Mouse (Mus musculus): Measurements from ENCODE around the gene Kmt2a.

Gene Kmt2a

DNA sequence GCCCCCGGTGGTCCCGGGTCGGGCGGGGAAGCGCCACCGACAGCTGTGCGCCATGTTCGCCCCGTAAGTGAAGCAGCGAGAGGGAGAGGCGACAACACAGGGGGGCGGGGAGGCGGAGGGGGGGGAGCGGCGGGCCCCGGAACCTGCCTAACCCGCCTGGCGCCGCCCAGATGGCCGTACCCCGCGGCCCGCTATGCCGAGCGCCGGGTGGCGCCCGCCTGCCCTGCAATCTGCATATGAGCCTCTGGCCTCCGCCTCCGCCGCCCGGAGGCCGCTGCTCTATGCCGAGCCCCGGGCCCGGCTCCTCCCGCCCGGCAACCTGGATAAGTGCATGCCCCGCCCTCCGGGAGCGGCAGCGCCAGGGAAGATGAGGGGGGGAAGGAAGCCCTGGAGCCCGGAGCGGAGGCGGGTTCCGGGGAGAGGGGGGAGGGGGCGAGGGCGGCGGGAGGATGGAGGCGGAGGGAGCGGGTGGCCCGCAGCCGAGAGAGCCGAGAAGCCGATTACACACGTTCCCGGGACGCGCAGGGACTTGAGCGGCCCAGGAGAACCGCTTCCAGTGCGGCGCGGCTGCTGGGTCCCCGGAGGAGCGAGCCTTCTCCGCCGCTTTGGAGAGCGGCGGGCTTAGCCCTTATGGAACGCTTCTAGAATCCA is at the start of gene Kmt2a:
Kmt2a (minus strand) TSS at position 76 of the 651 bp plus-strand sequence.
- DNase-seq (ENCODE audit: inconsistent ontology term): peak; percentile 100

DNA sequence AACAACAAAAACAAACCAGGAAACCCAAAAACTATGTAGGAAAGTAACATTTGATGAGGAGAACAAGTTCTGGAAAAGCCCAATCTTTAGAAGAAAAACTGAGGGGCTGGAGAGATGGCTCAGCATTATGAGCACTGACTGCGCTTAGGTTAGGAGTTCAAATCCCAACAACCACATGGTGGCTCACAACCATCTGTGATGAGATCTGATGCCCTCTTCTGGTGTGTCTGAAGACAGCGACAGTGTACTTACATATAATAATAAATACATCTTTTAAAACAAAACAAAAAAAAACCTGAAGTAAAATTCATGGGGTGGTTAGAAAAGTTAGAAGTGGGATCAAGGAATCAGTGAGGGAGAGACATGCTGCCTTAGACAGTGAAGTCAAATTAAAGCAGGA is 40.4 kb upstream of the Kmt2a start:
- DNase-seq (ENCODE audit: inconsistent ontology term): no peak

DNA sequence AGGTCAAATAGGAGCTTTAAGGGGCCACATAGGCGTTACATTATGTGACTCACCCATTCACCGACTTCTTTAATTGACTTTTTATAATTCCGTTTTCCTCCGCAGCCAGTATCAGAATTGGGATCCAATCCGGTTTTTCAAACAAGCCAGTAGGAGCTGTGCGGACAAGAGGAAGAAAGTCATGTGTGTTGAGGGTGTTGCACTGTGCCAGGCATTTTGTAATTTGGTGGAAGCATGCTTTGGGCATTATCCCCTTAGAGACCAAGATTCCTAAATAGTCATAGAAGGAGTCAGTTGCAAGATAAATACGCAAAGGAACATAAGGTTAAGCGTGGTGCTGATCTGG is 40.0 kb upstream of the Kmt2a start:
- no peak for DNase-seq (ENCODE audit: inconsistent ontology term)

DNA sequence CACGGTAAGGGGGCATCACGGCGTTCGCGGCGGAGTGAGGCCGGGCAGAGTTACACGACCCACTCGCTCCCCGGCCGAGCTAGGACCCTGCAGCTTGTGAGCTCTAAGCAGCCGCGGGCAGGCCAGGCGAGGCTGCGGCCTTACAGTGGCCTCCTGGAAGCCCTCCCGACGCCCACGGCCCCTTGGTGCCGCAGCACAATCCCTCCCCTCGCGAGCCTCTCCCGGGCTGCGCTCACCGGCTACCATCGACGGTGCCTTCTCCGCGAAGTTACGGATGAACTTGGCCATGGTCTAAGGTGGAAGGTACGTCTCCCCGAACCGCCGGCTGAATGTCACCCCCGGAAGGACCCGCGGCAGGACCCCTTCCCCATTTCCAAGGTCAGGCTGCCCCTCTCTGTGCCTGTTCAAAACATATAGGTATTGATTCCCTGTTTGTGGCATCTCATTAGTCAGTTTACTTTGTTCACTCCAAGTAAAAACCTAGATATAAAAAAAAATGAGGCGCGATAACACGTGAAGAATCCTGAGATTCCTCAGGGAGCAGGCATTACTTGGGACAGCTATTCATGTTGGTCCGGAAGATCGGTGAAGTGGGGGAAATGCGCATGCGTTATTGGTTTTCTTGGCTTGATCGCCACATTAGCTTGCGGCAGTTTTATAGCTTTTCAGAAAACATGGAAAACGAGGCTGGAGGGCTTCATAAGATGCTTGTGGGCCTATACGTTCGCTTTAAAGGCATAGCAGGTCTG is 39.5 kb upstream of the Kmt2a start, which contains the start of gene Atp5l:
Atp5l (minus strand) TSS at position 369 of the 749 bp plus-strand sequence.
- peak; percentile 97 for DNase-seq (ENCODE audit: inconsistent ontology term)

DNA sequence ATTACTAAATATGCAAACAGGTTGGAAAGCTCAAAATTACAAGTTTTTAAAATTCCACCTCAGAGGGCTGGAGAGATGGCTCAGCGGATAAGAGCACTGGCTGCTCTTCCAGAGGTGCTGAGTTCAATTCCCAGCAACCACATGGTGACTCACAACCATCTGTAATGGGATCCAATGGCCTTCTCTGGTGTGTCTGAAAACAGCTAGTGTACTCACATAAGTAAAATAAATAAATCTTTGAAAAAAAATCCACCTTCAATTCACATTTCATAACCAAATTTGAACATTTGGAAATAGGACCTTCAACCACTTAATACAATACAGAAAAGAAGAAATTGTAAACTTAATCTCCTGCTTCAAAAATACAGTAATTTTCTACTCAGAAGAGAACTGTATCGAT is 38.5 kb upstream of the Kmt2a start:
- no peak for DNase-seq (ENCODE audit: inconsistent ontology term)

DNA sequence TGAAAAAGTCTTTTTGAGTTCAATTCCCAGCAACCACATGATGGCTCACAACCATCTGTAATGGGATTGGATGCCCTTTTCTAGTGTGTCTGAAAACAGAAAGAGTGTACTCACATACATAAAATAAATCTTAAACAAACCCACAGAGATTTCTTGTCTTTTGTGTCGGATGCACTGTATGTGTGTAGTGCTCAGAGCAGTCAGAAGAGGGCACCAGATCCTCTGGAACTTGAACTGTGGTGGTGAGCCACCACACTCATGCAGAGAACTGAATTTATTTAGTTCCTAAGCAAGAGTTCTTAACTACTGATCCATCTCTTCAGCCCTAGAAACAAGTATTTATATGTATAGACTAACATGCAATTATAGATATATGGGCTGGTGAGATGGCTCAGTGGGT is 35.1 kb upstream of the Kmt2a start:
- no peak for DNase-seq (ENCODE audit: inconsistent ontology term)

DNA sequence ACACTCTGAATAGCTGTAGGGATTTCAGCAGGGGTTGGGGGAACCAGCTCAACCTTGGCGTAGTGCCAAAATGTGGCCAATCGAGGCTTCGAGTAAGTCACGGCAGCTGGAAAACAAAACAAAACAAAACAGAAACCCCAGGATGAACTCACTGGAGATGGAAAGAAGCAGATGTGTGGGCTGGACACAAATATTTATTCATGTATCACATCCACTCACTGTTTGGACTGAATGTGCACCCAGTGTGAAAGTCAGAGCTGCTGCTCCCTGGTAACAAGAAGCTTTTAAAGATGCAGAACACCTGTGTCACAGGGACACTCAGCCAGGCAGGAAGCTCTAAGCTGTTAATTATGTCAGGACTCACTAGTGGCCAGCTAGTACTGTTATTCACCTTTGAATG is 33.6 kb upstream of the Kmt2a start:
- DNase-seq (ENCODE audit: inconsistent ontology term): no peak

DNA sequence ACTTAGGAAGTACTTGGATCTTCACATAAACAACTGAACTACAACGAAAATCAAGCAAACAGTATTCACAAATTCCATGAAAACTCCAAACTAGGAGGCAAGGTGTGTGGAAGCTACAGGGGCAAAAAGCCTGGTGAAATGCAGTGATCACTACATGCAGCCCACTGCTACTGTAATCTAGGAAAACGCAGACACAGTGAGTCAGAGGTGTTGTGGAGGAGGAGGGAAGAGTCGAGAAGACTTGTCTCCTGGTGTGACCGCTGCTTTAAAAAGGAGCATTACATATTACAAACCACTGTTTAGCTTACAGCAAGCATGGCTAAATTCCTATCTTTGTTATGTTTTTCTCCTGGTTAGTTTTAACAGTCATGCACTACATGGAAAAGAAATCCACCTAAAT is 30.3 kb upstream of the Kmt2a start:
- no peak for DNase-seq (ENCODE audit: inconsistent ontology term)

DNA sequence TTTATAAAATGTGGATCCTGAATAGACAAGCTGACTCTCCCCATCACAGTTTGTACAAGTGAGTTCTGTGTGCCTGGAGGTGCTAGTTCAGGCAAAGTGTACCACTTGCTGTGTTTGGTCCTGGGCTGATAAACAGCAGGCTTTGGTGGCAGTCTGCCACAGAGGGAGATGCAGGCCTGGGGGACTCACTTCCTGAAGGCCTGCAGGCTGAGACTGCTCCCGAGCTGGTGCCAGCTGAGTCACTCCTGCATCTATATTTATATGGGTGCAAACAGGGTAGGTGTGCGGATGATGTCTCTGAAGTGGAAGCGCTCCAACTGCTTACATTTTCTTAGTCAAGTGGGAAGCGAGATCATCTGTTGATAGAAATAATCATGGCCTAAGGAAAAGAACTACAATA is 24.5 kb upstream of the Kmt2a start:
- DNase-seq (ENCODE audit: inconsistent ontology term): peak; percentile 46

DNA sequence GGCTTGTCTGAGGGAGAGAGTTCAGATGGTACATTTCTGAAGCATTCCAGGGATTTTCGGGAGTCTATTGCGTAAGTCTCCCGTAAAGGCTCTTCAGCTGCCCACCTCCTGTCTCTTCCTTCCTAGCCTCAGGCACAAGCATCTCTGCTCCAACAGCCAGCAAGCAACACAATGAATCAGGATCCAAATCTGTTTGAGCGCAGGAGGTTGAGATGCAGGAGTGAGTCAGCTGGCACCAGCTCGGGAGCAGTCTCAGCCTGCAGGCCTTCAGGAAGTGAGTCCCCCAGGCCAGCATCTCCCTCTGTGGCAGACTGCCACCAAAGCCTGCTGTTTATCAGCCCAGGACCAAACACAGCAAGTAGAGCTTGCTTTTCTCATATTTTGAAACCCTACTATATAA is 23.9 kb upstream of the Kmt2a start:
- peak; percentile 96 for DNase-seq (ENCODE audit: inconsistent ontology term)

DNA sequence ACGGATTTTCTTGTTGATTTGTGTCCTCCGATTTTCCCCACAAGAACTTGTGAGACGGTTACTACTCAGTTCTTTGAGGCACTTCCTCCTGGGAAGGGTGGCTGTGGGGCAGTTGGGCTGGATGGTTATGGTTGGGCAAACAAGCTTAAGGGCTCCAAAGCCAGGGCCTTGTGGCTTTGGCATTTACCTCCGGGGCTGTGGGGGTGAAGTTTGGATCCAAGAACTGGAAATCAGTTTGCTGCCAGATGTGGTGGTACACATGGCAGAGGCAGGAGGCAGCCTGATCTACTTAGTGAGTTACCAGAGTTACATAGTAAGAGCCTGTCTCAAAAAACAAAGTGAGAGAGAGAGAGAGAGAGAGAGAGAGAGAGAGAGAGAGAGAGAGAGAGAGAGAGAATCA is 22.8 kb upstream of the Kmt2a start:
- DNase-seq (ENCODE audit: inconsistent ontology term): peak; percentile 50

DNA sequence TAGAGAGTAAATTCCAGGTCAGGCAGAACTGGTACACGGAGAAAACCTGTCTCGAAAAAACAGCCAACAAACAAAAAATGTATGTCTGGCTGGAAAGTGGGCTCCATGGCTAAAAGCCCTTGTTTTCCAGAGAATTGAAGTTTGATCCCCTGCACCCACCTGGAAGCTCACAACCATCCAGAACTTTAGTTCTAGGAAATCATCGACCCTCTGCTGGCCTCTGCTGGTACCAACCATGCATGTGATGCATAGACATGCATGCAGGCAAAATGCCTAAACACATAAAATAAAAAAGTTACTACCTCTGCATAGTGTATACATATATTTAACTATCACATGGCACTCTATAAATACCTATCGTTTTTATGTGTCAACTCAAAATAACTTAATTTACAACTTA is 19.3 kb upstream of the Kmt2a start:
- DNase-seq (ENCODE audit: inconsistent ontology term): no peak

DNA sequence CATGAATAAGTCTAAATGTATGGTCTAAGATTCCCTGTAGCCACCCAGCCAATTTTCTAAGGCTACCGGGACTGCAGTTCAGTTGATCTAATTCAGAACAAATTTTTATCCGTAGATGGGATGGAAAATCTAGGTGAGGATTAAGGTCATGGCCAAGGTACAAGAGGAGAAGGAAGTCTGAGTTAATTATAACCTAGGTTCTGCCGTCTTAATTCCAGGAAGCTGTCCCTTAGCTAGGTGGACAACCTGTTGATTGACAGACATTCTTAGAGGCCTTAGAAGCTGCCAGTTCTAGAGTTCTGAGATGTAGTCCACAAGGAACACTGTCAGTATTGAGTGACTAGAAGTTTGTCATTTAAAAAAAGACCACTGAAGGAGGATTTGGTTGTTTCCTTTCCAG is 18.6 kb upstream of the Kmt2a start:
- no peak for DNase-seq (ENCODE audit: inconsistent ontology term)

DNA sequence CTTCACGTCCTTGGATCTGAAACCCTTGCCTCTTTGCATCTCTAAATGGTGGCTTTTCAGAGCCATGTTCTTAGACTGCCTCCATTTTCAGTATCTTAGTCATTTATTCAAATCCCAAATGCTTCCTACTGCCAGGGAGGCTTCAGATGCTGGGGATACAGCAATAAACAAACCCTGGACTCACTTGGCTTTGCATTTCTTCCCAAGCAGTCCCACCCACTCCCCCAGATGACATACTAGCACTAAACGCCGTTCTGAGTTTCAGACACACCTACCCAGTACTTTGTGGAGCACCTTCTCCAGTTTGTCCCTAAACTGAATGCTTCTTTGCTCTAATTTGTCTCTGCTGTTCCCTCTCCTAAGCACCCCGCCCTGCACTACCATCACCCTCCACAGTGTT is 15.9 kb upstream of the Kmt2a start:
- no peak for DNase-seq (ENCODE audit: inconsistent ontology term)

DNA sequence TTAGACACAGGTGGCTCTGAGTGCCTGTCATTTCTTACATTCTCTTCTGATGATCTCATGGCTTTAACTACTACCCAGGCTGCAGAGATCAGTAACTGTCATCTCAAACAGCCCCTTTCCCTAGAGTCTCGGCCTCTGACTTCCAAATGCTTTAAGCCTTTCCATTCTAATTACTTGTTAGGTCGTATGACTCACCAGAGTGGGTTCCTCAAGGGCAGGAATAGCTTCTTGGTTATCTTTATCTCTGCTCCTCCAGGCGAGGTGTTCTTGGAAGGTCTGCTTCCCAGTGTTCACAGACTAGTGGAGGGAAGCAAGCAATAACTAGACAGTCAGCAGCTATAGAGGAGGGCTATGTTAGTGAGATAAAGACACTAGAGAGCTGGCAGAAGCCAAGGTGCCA is 11.6 kb upstream of the Kmt2a start:
- DNase-seq (ENCODE audit: inconsistent ontology term): peak; percentile 51

DNA sequence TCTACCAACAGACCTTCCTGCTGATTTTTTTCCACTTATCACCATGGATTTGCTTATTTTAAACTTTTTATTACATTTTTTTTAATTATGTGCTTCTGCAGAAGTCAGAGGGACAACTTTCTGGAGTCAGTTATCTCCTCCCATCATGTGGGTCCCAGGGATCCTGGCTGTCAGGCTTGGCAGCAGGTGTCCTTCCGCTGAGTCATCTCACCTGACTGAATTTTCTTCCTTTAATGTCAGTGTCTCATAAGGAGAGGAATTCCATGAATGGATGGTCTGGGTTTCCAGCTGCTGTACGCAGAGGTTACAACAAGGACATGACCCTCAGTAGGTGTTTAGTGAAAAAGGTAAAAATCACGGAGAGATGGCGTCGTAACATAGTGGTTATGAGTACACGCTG is 10.1 kb upstream of the Kmt2a start:
- no peak for DNase-seq (ENCODE audit: inconsistent ontology term)

DNA sequence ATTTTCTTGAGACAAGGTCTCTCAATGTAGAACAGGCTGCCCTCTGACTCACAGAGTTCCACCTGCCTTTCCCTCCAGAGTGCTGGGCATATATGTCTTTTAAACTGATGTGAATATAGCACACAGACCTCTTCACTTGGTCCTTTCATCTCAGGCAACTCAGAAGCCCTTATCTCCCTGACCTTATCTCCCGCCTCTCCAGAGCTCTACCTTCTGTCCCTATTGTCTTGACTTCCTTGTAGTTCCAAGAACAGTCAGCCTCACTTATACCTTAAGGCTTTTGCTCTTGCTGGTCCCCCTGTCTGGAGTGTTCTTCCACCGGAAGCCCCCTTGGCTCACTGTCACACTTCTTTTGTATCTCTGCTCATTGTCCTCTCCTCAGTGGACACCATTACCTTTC is 9.0 kb upstream of the Kmt2a start:
- DNase-seq (ENCODE audit: inconsistent ontology term): no peak

DNA sequence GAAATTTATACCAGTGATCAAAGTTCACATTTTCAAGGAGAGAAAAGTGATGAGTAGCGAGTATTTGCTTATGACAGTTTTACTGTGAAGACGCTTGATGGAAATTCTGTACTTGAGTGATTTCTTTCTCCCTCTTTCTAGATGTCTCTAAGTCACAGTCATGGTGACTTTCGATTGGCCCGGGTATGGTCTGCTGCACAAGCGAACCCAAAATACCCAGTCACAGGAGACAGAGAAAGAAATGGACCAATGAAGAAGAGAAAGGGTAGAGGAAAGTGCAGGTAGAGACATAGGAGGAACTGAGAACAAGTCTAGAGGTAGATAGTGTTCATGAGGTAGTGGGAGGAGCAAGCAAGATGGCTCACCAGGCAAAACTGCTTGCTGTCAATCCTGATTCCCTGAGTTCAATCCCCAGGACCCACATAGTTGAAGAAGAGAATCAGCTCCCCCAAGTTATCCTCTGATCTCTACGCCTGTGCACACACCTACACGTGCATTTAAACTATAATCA is 7.1 kb upstream of the Kmt2a start:
- DNase-seq (ENCODE audit: inconsistent ontology term): no peak

DNA sequence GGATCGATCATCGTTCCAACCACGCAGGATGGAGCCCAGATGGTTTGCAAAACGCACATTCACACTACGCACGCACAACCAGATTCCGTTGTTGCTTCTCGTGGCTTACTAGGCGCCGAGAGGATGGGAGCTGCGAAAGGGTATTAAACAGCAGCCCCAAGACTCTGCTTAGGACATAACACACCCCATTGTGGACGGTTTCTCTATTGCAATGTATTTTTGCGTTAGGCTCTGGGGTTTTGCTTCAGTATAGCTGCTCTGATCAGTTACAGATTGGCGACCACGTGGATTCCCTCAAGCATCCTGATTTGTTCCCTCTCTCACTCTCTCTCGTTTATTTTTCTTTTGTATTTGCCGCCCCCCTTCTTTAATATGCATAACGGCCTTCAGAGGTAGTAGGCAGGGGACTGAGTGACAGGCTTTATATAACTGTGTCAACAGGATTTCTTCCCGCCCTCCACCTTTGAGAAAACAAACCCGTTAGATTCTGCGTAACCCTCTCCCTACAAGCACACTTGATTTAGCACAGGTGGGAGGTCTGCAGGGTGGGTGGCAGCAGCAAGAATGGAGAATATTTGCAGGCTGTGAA is 2.0 kb upstream of the Kmt2a start:
- DNase-seq (ENCODE audit: inconsistent ontology term): no peak

DNA sequence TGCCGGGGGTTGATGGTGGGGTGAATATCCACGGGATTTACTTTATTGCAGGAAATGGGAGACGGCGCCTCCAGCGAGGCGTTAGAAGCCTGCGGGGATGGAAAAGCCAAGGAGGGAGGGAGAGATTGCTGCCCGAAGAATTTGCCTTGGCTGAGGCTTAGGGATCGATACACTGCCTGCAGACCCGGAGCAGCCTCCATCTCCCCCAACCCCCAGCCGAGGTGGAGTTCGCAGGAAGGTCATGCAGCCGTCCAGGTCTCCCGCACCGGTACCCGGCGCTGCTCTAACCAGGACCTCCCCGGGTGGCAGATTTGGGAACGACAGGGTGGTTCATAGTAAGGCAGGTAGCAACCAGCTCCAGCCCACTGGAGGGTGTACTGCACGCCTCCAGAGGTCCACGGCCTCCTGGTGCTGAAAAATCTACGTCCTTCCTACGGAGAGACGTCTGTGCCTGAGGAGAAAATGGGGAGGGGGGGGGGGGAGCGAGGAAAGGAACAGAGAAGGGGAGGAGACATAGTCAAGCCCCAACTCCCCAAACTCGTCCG is 1.4 kb upstream of the Kmt2a start:
- DNase-seq (ENCODE audit: inconsistent ontology term): peak; percentile 59

DNA sequence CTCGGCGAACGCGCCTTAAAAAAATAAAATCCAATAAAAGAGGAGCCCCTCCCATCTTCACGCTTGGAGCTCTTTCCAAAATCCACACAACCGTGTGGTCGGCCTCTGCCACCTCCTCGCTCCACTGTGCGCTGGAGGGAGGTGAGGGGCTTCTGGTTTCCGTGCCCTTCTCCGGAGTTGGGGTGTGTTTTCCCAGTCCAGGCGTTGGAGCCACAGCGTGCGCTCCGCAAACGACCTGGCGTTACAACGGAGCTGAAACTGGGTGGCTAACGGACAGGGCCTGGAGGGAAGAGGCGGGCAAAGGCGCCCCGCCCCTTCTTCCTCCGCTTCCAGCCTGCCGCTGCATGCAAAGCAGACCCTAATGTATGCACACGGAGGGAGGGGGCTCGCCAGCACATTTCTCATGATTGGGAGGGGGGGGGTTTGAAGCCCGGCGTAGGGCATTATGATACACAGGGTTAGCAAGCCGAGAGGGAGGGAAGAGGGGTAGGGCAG is 892 bp upstream of the Kmt2a start:
- peak; percentile 79 for DNase-seq (ENCODE audit: inconsistent ontology term)

DNA sequence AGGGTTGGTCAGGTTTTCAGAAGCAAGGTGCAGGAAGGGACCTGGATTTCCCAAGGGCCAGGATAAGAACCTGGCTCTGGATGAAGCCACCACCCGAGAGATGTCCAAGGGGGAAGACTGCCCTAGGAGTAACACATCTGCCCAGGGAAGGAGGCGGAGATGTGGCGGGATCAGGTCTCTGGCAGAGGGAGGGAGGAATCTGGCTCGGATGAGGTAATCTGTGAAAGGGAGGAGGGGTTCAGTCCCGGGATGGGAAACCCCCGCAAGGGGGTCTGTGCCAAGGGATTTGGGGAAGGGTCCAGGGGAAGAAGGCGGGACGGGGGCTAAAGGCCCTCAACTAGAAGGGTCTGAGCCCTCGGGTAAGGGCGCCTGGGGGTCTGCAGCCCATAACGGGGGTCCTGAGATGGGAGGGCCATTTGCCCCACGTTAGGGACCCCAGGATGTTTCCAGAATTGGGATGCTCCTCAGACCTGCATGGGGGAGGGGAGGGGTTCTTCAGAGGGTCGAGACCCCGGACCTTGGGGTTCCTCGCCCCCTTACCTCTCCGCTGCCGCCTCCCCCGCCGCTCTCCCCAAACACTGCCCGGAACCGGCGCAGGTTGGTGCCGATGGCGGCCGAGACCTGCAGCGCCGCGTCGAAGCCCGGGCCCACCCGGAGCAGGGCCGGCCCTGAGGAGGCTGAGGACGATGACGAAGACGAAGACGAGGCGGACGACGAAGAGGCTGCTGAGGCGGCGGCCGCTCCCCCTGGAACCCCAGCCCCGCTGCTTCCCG is 601 bp downstream of the Kmt2a start:
- DNase-seq (ENCODE audit: inconsistent ontology term): peak; percentile 24

Data from Muller cell, postnatal 12 days (primary cell).